Mouse (Mus musculus) neural tube, postnatal 0 days (tissue): ENCODE data around the gene Dmrtc2. TPM values are rescaled to one million over a fixed set of nuclear protein-coding genes. Genes with fewer than 3 reads are reported as not detected.

ENCODE experiments used
- polyA plus RNA-seq: library from polyadenylated mRNA; unstranded; fragments of >200 nt; fragmentation: Nextera tagmentation; extraction: Ambion mirVana; gene quantifications from 2 replicates; pipeline ENCODE4 v1.2.1, GENCODE M21; 2015

Dmrtc2 gene
- 0.18 and 0.19 TPM in 2 replicates for polyA plus RNA-seq

DNA sequence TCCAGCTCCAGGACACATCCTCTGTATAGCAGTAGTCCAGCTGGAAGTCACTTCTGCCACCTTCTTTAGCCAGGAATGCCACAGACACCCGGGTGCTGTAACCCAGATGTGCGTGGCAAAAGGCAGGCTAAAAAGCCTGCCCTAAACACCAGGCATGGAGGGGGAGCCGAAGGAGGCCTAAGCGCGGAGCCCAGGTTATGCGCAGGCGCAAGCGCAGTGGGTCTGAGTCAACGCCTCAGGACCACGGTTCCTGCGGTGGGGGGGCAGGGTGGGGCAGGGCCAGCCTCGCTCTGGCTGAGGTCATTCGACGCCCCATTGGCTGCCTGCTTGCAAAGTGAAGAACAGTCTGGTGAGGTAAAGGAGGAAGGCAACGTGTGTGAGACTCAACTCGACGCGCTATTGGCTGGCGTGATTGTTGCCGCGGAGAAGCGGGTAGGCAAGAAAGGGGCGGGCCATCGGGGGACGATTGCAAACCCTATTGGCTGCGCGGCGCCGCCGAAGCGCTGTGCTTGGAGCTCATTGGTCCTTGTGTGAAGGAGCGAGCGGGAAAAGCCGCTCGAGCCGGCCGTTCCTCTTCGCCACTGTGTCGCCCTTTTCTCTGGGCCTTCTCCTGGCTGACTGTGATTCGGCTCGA lies at the start of gene Dmrtc2, which contains the start of gene Lypd4:
Dmrtc2 (plus strand) TSS at position 526 of the 634 bp plus-strand sequence.
Lypd4 (minus strand) TSS at position 410 of the 634 bp plus-strand sequence.

DNA sequence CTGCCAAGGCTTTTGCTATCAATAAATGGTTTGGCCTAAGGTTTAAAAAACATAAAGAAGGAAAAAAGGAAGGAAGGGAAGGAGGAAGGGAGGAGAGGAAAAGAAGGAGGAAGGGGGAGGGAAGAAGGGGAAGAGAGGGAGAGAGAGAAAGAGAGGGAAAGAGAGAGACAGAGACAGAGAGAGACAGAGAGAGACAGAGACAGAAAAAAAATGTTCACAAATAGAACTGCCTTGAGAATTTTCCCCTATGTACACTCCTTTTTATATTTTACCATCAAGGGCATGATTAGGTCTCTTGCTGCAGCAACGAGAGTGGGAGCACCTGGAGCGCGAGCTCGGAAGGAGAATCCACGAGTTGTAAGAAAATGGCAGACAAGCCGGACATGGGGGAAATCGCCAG lies 7.9 kb upstream of the Dmrtc2 start, which contains the start of gene Gm9844:
Gm9844 (plus strand) TSS at position 301 of the 400 bp plus-strand sequence.

DNA sequence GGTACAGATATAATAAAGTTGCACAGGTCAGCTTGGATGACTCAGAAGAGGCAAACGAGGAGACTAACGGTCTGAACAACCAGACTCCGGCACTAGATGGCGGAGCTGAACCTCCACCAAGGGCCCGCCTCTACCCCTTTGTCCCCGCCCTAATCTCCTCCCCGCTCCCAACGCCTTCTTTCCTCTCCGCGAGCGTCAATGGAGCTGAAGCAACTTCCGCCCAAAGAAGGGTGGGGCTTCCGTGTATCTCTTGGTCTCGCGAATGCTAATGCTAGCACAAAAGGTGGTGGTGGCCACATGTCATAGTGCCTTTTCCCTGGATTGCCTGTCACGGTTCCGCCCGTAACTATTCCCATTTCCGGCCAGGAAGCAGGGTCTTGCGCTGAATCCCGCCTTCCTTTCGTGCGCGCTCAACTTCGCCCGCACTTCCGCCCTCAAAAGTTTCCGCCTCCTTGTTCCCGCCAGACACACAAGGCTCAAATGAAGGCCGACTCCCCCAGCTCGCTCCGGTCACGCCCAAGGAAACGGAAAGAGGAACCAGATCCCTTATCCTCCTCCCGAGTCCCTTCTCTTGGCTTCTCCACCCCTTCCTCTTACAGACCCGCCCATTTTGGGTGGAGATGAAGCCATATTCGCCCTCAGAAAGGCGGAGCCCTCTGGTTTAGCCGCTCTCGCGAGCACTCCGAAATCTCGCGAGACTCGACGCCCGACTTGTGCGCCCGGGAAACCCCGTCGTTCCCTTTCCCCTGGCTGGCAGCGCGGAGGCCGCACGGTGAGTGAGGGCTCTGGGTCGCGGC lies 14.2 kb downstream of the Dmrtc2 start, which contains the start of gene Rps19:
Rps19 (plus strand) TSS at position 476 of the 797 bp plus-strand sequence.

DNA sequence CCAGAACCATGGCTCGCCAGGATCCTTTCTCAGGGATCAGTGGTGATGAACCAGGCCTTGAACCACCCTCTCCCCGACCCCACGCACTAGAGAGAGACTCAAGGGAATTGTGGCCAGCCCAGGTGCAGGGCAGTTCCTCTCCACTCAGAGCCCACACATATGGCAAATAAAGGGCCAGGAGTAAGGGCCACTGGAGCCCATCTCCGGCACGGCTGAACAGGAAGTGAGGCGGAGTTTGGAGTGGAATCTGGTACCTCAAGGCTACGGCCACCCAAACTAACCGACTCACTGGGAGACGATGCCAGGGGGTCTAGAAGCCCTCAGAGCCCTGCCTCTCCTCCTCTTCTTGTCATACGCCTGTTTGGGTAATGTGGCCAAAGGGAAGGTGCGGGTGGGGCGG lies 27.4 kb downstream of the Dmrtc2 start, which contains the start of gene Cd79a:
Cd79a (plus strand) TSS at position 158 of the 400 bp plus-strand sequence.

DNA sequence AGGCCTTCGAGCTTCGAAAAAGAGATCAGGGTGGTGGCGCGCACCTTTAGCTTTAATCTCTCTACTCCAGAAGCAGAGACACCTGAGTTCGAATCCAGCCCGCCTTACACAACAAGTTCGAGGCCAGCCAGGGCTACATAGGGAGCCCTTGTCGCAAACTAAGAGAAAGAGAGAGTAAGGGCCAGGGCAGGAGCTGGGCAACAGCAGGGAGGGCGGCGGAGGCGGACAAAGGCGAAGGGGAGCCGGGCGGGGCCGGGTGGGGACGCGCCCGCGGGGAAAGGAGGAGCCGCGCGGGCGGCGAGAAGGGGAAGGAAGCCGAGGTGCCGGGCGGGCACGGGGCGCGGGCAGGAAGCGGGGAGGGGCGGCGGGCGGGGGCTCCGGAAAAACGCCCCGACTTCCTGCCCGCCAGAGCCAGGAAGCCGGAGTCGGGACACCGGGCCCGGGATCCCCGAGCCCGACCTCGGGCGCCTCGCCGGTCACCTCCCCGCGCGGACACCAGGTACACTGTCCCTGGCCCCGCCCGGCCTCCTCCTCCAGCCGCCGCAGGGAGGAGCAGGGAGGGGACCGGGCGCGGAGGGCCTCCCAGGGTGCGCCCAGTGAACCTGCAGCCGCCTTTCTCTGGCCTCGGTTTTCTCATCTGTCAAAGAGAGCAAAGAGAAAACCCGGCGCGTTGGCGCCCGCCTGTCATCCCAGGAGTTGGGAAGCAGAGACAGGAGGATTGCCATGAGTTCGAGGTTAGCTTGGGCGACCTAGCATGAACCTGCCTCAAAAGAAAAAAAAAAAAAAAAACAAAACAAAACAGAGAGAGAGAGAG lies 33.0 kb downstream of the Dmrtc2 start, which contains the start of gene Arhgef1:
Arhgef1 (plus strand) TSS at position 283 of the 814 bp plus-strand sequence.

Other genes with a start within 250 kb of the Dmrtc2 start
- gene Lypd3, start 233.5 kb upstream of the Dmrtc2 start, polyA plus RNA-seq: 1.2 and 1.3 TPM in 2 replicates
- gene Tex101, start 193.4 kb upstream of the Dmrtc2 start, polyA plus RNA-seq: not detected in 2 replicates
- gene BC049730, start 160.8 kb upstream of the Dmrtc2 start, polyA plus RNA-seq: not detected in 2 replicates
- gene Gm4763, start 143.1 kb upstream of the Dmrtc2 start, polyA plus RNA-seq: not detected in 2 replicates
- gene Cd177, start 109.7 kb upstream of the Dmrtc2 start, polyA plus RNA-seq: 0.17 and 0.43 TPM in 2 replicates
- 0.51 and 1.2 TPM in 2 replicates for gene Ceacam10, start 92.9 kb upstream of the Dmrtc2 start, polyA plus RNA-seq
- gene Gm9844, start 7.8 kb upstream of the Dmrtc2 start, polyA plus RNA-seq: 26.8 and 32.3 TPM in 2 replicates
- gene Lypd4, start 116 bp upstream of the Dmrtc2 start, polyA plus RNA-seq: not detected in 2 replicates
- 1,291 and 1,386 TPM in 2 replicates for gene Rps19, start 14.3 kb downstream of the Dmrtc2 start, polyA plus RNA-seq
- gene Cd79a, start 27.3 kb downstream of the Dmrtc2 start, polyA plus RNA-seq: 0.36 and 1.2 TPM in 2 replicates
- gene Arhgef1, start 32.9 kb downstream of the Dmrtc2 start, polyA plus RNA-seq: 50.7 and 62.5 TPM in 2 replicates
- 0.53 and 0.74 TPM in 2 replicates for gene Gm4881, start 74.4 kb downstream of the Dmrtc2 start, polyA plus RNA-seq
- gene Rabac1, start 102.7 kb downstream of the Dmrtc2 start, polyA plus RNA-seq: 567 and 597 TPM in 2 replicates
- 758 and 883 TPM in 2 replicates for gene Atp1a3, start 135.9 kb downstream of the Dmrtc2 start, polyA plus RNA-seq
- gene Grik5, start 202.3 kb downstream of the Dmrtc2 start, polyA plus RNA-seq: 21.5 TPM in 2 replicates
- 23.8 and 29.3 TPM in 2 replicates for gene Zfp574, start 202.5 kb downstream of the Dmrtc2 start, polyA plus RNA-seq